Mouse (Mus musculus) ES-Bruce4 (cell line): ENCODE data around the gene Cep95.

Source experiments
- EP300 ChIP-seq: IDR thresholded peaks from 2 replicates; pipeline ENCODE4 v1.6.1; 2011; ENCODE audit warnings: low read depth, low read length; ENCODE audit not compliant: insufficient read depth
- POLR2A ChIP-seq: IDR thresholded peaks from one replicate; pipeline ENCODE4 v1.8.1; 2011; ENCODE audit warnings: low read length; ENCODE audit not compliant: insufficient read depth

GRCm38 (mm10) chr11:106760511-106760910 lies 28.5 kb upstream of the Cep95 start:
- TF ChIP-seq EP300 (no peak), POLR2A (no peak)
